8 mouse cellular contexts compared by ENCODE assay signal in the genomic region with DNA sequence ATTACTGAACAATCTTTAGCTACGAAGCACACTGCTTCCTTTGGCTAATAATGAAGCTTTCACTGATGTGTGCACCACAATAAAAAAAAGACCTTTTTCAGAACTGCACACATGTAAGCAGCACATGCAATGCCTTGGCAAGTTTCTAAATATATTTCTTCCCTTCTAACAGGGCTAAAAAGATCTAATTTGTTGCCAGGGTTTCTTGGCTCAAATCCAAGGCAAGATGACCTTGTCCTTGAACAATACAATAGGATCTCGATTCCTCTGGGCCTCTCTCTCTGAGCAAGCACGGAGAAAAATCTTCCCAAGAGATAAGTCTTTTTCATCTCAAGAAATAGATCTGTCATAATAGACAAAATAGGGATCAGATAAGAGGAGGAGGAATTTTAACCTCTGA.
A peak's percentile ranks its signal among the peaks of the same experiment; 100 is the strongest.
DNase-seq lines count a peak whose midpoint lies in the region; ATAC-seq and TF ChIP-seq lines count a peak whose summit lies in the region.

No protein-coding gene starts in this region.

- TF ChIP-seq CTCF in heart, postnatal 0 days (IDR thresholded peaks at IDR 0.05; ENCODE audit: low read depth): no peak
- no peak for TF ChIP-seq CTCF in midbrain, postnatal 0 days (IDR thresholded peaks at IDR 0.05)

- H3K4me3 ChIP-seq in forebrain, embryonic 12.5 days (replicated peaks): no peak overlapping the region
- H3K4me3 ChIP-seq in forebrain, embryonic 16.5 days (replicated peaks; ENCODE audit: low read length): no peak overlapping the region
- no peak overlapping the region for H3K4me3 ChIP-seq in midbrain, embryonic 15.5 days
- H3K4me3 ChIP-seq in midbrain, embryonic 16.5 days (ENCODE audit: low read depth, low read length): no peak overlapping the region
- no peak overlapping the region for H3K4me3 ChIP-seq in heart, postnatal 0 days (ENCODE audit: low read depth, low read length)
- H3K4me3 ChIP-seq in midbrain, postnatal 0 days (ENCODE audit: low read depth, low read length): no peak overlapping the region

- 35% methylated on average over 3 of the region's 3 CpGs for WGBS in forebrain, embryonic 12.5 days
- 5% methylated on average over 3 of the region's 3 CpGs for WGBS in forebrain, embryonic 16.5 days
- WGBS in midbrain, embryonic 15.5 days: 24% methylated on average over 3 of the region's 3 CpGs
- 17% methylated on average over 3 of the region's 3 CpGs for WGBS in midbrain, embryonic 16.5 days
- WGBS in heart, postnatal 0 days: 19% methylated on average over 3 of the region's 3 CpGs
- 19% methylated on average over 3 of the region's 3 CpGs for WGBS in midbrain, postnatal 0 days

- ATAC-seq in forebrain, embryonic 12.5 days (ENCODE audit: low FRiP score): peak; percentile 44; the same call in 1 of the 2 replicates
- ATAC-seq in forebrain, embryonic 16.5 days: no peak; the same call in 1 of the 2 replicates
- ATAC-seq in midbrain, embryonic 15.5 days (replicated peaks): no peak
- ATAC-seq in midbrain, embryonic 16.5 days: no peak
- ATAC-seq in heart, postnatal 0 days (ENCODE audit: insufficient read depth, low read depth): peak; percentile 52; the same call in 1 of the 2 replicates
- ATAC-seq in midbrain, postnatal 0 days (ENCODE audit: low FRiP score): no peak
- ATAC-seq in frontal cortex, adult (ENCODE audit: low TSS enrichment): no peak

- no peak overlapping the region for H3K4me2 ChIP-seq in forebrain, embryonic 12.5 days
- no peak overlapping the region for H3K4me2 ChIP-seq in forebrain, embryonic 16.5 days (ENCODE audit: low read length)
- H3K4me2 ChIP-seq in midbrain, embryonic 15.5 days: no peak overlapping the region
- H3K4me2 ChIP-seq in midbrain, embryonic 16.5 days (ENCODE audit: low read length): no peak overlapping the region
- H3K4me2 ChIP-seq in heart, postnatal 0 days (ENCODE audit: low read depth, low read length): no peak overlapping the region
- no peak overlapping the region for H3K4me2 ChIP-seq in midbrain, postnatal 0 days (ENCODE audit: low read depth, low read length, poor library complexity, severe bottlenecking)

- no peaks in the 10 kb centered on the region for H3K27me3 ChIP-seq in forebrain, embryonic 12.5 days
- H3K27me3 ChIP-seq in forebrain, embryonic 16.5 days (replicated peaks; ENCODE audit: control insufficient read depth, insufficient read depth, low read length): no peaks in the 10 kb centered on the region
- no peaks in the 10 kb centered on the region for H3K27me3 ChIP-seq in midbrain, embryonic 15.5 days (replicated peaks)
- no peaks in the 10 kb centered on the region for H3K27me3 ChIP-seq in midbrain, embryonic 16.5 days (ENCODE audit: control insufficient read depth, insufficient read depth, low read depth, low read length)
- H3K27me3 ChIP-seq in heart, postnatal 0 days (ENCODE audit: control insufficient read depth, insufficient read depth, low read length): no peaks in the 10 kb centered on the region
- H3K27me3 ChIP-seq in midbrain, postnatal 0 days (ENCODE audit: insufficient read depth, low read length): no peaks in the 10 kb centered on the region

- no peaks in the 10 kb centered on the region for H3K9me3 ChIP-seq in forebrain, embryonic 12.5 days
- no peaks in the 10 kb centered on the region for H3K9me3 ChIP-seq in forebrain, embryonic 16.5 days (ENCODE audit: control insufficient read depth, low read length)
- H3K9me3 ChIP-seq in midbrain, embryonic 15.5 days: no peaks in the 10 kb centered on the region
- no peaks in the 10 kb centered on the region for H3K9me3 ChIP-seq in midbrain, embryonic 16.5 days (replicated peaks; ENCODE audit: control insufficient read depth, low read length, poor library complexity, severe bottlenecking)
- no peaks in the 10 kb centered on the region for H3K9me3 ChIP-seq in heart, postnatal 0 days (replicated peaks; ENCODE audit: control insufficient read depth, low read length)
- H3K9me3 ChIP-seq in midbrain, postnatal 0 days (ENCODE audit: low read length): no peaks in the 10 kb centered on the region

- no peak for TF ChIP-seq EP300 in heart, postnatal 0 days (IDR thresholded peaks at IDR 0.05; ENCODE audit: low read depth)

- peak; percentile 53 for DNase-seq in heart, postnatal 0 days (ENCODE audit: low spot score)
- peak; percentile 64 for DNase-seq in midbrain, postnatal 0 days (ENCODE audit: low spot score)
- DNase-seq in left cerebral cortex, adult 11 months (ENCODE audit: low spot score): no peak

- H3K36me3 ChIP-seq in forebrain, embryonic 12.5 days (replicated peaks): no peaks in the 10 kb centered on the region
- no peaks in the 10 kb centered on the region for H3K36me3 ChIP-seq in forebrain, embryonic 16.5 days (ENCODE audit: control insufficient read depth, insufficient read depth)
- H3K36me3 ChIP-seq in midbrain, embryonic 15.5 days (replicated peaks): no peaks in the 10 kb centered on the region
- no peaks in the 10 kb centered on the region for H3K36me3 ChIP-seq in midbrain, embryonic 16.5 days (ENCODE audit: control insufficient read depth, insufficient read depth, low read length)
- no peaks in the 10 kb centered on the region for H3K36me3 ChIP-seq in heart, postnatal 0 days (replicated peaks; ENCODE audit: control insufficient read depth, insufficient read depth, low read length)
- H3K36me3 ChIP-seq in midbrain, postnatal 0 days (ENCODE audit: insufficient read depth, low read length): no peaks in the 10 kb centered on the region

- H3K4me1 ChIP-seq in forebrain, embryonic 12.5 days: peaks cover 8% of the 10 kb centered on the region
- peaks cover 21% of the 10 kb centered on the region for H3K4me1 ChIP-seq in forebrain, embryonic 16.5 days (replicated peaks; ENCODE audit: control insufficient read depth, insufficient read depth, low read length)
- H3K4me1 ChIP-seq in midbrain, embryonic 15.5 days: peaks cover 19% of the 10 kb centered on the region
- peaks cover 27% of the 10 kb centered on the region for H3K4me1 ChIP-seq in midbrain, embryonic 16.5 days (ENCODE audit: control insufficient read depth, insufficient read depth, low read length)
- peaks cover 40% of the 10 kb centered on the region for H3K4me1 ChIP-seq in heart, postnatal 0 days (ENCODE audit: control insufficient read depth, insufficient read depth)
- peaks cover 18% of the 10 kb centered on the region; the same call in 1 of the 2 replicates for H3K4me1 ChIP-seq in midbrain, postnatal 0 days (ENCODE audit: insufficient read depth, low read length)

- 0 out of 2 replicates have a peak overlapping the region, but pooled peaks have one; percentile 1 for H3K27ac ChIP-seq in forebrain, embryonic 12.5 days
- H3K27ac ChIP-seq in forebrain, embryonic 16.5 days (ENCODE audit: low read length): no peak overlapping the region; the same call in 1 of the 2 replicates
- H3K27ac ChIP-seq in midbrain, embryonic 15.5 days: peak overlapping the region; percentile 58; the same call in 1 of the 2 replicates
- no peak overlapping the region for H3K27ac ChIP-seq in midbrain, embryonic 16.5 days (ENCODE audit: low read length)
- H3K27ac ChIP-seq in heart, postnatal 0 days (ENCODE audit: low read depth): peak overlapping the region; percentile 71
- no peak overlapping the region for H3K27ac ChIP-seq in midbrain, postnatal 0 days (ENCODE audit: low read depth, low read length)

- H3K9ac ChIP-seq in forebrain, embryonic 12.5 days: no peak overlapping the region
- no peak overlapping the region for H3K9ac ChIP-seq in forebrain, embryonic 16.5 days (replicated peaks; ENCODE audit: low read depth, low read length)
- no peak overlapping the region for H3K9ac ChIP-seq in midbrain, embryonic 15.5 days
- no peak overlapping the region for H3K9ac ChIP-seq in midbrain, embryonic 16.5 days (ENCODE audit: low read depth, low read length)
- no peak overlapping the region for H3K9ac ChIP-seq in heart, postnatal 0 days (replicated peaks; ENCODE audit: low read depth, low read length)
- H3K9ac ChIP-seq in midbrain, postnatal 0 days (replicated peaks; ENCODE audit: low read length, poor library complexity, severe bottlenecking): no peak overlapping the region

Comparison
In these comparisons a context has a peak if more than half of its experiments do, and no peak if none do; other contexts are left out.
1. ATAC-seq: peak in forebrain, embryonic 12.5 days (single experiment) and heart, postnatal 0 days (single experiment); none in forebrain, embryonic 16.5 days (single experiment), midbrain, embryonic 15.5 days (single experiment), midbrain, embryonic 16.5 days (single experiment), midbrain, postnatal 0 days (single experiment) and frontal cortex, adult (single experiment).
2. H3K27ac ChIP-seq: peak in forebrain, embryonic 12.5 days (single experiment), midbrain, embryonic 15.5 days (single experiment) and heart, postnatal 0 days (single experiment); none in forebrain, embryonic 16.5 days (single experiment), midbrain, embryonic 16.5 days (single experiment) and midbrain, postnatal 0 days (single experiment).